Mouse (Mus musculus) hindlimb bud, embryonic 11.5 days (tissue): Measurements from ENCODE around the gene Gm43518.

Experiments used
- DNase-seq: peaks from one replicate; pipeline ENCODE4 v3.0.0-alpha.2; 2012; ENCODE audit warnings: low read depth, low spot score; ENCODE audit errors: extremely low spot score

The Gm43518 gene

GRCm38 (mm10) chr5:123977231-123977630, 50.0 kb downstream of the Gm43518 start:
- DNase-seq: no peak

- DNase-seq: no peak
Observed at GRCm38 (mm10) chr5:123978131-123978530, 50.9 kb downstream of the Gm43518 start.

GRCm38 (mm10) chr5:123979221-123979979, 52.2 kb downstream of the Gm43518 start:
- DNase-seq: no peak

GRCm38 (mm10) chr5:123979980-123980369, 52.8 kb downstream of the Gm43518 start:
- no peak for DNase-seq

- DNase-seq: no peak
Observed at GRCm38 (mm10) chr5:123980521-123981249, 53.5 kb downstream of the Gm43518 start.

- no peak for DNase-seq
Observed at GRCm38 (mm10) chr5:123981250-123981554, 54.0 kb downstream of the Gm43518 start.

- no peak for DNase-seq
Observed at GRCm38 (mm10) chr5:123982838-123983237, 55.6 kb downstream of the Gm43518 start.

- DNase-seq: no peak
Observed at GRCm38 (mm10) chr5:123985434-123985833, 58.2 kb downstream of the Gm43518 start.

GRCm38 (mm10) chr5:123986925-123987324, 59.7 kb downstream of the Gm43518 start:
- DNase-seq: no peak

- no peak for DNase-seq
Observed at GRCm38 (mm10) chr5:123987511-123987910, 60.3 kb downstream of the Gm43518 start.
